Mouse (Mus musculus): Measurements from ENCODE around the gene N4bp2.

The N4bp2 gene

DNA sequence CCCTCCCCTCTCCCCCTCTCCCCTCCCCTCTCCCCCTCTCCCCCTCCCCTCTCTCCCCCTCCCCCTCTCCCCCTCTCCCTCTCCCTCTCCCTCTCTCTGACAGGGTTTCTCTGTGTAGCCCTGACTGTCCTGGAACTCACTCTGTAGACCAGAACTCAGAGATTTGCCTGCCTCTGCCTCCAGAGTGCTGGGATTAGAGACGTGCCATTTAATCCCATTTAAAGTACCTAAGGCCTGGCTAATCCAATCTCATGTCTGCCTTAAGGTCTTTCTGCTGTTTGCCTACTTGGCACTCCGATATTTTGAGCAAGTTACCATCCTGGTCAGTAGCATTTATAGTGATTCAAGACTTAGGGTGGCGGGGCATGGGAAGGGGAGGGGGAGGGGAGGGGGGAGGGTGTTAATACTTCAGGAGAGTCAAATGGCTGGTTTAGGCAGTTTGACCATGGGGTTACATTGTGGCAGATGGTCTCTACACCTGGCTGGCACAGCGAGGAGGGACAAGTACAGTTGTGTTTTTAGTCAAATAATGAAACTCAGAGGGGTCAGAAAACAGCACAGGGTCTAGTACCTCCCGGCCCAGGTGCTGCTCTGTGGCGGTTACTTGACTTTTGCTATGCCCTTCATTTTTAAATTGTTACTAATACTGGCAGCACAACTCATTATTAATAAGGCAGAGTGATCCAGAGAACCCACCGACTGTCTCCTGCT lies 99.1 kb downstream of the N4bp2 start:
- DNase-seq (ENCODE audit: low spot score) = no peak

DNA sequence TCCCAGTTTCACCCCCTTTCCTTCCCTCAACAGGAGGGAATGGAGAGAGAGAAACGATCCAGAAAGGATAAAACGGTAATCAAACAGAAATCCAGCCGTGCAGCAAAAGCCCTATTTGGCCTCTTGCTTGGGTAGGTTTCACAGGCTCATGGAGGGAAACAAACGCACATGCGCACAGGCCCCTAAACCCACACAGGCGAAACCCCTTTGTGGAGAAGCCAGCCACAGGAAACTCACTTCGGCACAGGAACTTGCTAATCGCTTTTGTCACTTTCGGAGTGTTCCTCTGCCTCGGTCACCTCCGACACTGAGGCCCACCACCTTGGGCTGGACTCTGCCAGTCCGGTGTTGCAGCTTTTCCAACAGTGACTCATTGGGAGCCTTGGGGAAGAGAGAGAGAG lies 100.0 kb downstream of the N4bp2 start:
- DNase-seq (ENCODE audit: low spot score) = no peak

DNA sequence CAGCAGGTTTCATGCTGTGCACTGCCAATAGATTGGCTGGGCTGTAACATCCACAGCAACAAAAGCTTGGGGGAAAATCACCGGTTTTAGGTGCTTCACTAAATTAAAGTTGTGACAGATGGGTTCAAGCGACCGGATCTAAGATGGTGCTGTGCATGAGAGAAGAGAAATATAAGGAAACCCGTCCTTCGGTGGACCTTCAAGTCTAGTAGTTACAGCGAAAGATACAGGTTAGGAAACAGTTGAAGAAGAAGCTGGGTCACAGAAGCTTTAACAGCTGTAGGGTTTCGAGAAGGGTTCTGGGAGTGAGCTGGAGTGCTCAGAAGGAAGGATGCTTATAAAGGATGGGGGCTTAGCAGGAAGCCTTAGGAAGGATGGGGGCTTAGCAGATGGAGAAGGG lies 101.2 kb downstream of the N4bp2 start:
- DNase-seq (ENCODE audit: low spot score) = no peak

DNA sequence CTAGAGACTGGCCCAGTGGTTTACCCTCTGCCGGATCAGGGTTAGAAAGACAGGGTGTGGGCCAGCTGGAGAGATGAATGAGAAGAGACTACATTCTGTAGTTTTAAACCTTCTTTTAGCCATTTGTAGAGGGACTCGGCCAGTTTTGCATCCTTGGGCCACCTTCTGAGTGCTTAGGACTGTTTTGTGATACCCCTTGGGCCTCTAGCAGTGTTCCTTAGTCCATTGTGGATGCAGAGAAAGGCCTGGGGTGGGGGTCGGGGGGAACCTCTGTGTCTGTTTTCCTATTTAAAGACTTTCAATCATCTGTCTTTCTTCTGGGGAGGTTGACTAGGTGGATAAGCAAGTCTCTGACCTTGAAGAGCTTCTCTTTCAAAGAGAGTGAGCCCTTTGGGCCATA lies 101.6 kb downstream of the N4bp2 start:
- DNase-seq (ENCODE audit: low spot score) = no peak

DNA sequence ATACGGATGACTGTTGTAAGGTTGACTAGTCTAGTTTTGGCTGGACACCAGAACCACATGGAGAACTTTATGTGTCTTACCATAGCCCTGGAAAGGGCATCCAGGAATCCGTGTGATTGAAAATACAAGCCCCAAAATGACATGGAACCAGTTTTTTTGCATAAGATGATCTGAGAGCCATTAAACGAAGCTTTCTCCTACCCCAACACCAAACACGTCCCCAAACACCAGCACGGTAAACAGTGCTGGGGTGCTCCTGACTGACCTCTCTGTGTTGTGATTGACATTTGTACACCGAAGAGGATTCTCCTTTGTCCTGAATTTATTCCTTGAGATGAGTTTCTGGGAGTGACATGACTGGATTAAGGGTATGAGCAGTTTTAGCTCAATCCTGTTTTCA lies 103.3 kb downstream of the N4bp2 start:
- DNase-seq (ENCODE audit: low spot score) = no peak

- DNase-seq (ENCODE audit: low spot score) = no peak
Observed at GRCm38 (mm10) chr5:65867380-65868116, 104.2 kb downstream of the N4bp2 start.

GRCm38 (mm10) chr5:65868419-65868818 lies 105.1 kb downstream of the N4bp2 start:
- DNase-seq (ENCODE audit: low spot score) = no peak

DNA sequence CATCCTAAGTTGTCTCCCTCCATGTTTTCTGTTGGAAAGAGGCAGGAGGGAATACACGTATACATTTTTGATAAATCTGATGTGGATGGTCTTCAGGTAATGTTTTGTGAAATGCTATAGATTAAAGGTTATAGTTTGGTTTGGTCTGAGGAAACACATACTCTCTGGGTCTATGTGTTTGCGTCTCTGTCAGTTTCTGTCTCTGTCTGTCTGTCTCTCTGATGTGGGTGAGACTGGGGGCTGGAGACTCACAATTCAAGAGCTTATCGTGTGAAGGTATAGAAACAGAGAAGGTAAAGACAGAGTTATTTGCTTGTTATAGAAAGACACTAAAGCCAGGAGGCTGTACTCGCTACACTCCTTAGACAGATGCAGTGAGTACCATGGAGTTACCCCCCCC lies 106.3 kb downstream of the N4bp2 start:
- no peak for DNase-seq (ENCODE audit: low spot score)

DNA sequence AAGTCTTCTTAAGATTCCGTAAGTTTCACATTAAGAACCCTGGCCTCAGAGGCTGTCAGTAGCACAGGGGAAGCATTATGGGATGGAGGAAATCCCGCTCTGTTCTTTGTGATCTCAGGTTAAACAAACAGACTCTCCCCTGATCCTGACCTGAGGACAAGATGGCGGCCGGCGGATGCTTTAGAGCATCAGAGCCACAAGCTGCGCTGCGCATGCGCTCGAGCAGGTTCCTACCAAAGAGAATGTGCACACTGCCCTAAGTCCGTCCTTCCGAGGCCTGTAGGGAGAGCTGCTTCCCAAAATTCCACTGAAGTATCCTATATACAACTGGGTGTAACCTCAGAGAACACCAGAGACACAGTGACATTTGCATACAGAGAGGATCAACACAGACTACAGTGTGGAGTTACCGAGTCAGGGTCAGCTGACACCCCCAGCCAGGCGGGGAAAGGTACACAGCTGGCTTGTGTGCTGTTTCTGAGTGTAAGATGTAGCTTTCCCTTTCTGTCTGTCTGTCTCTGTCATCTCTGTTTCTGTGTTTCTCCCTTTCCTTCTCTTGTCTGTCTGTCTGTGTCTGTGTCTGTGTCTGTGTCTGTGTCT lies 108.1 kb downstream of the N4bp2 start:
- DNase-seq (ENCODE audit: low spot score) = no peak

DNA sequence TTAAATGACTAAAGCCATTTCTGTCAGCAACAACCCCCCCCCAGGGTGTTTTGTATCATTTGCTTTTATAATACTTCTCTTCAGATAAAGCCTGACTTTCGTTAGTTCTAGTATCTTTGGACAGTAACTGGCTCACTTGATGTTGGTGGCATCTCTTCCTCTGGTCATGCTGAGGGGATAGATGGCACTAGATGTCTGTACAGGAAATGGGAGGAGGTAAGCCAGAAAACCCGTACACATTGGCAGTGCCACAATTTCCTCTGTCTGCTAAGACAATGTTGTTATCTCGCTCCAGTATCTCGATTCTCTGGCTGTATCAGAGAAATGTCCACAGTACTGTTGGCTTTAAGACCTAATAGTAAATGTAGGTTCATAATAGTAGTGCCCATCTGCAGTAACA lies 109.9 kb downstream of the N4bp2 start:
- DNase-seq (ENCODE audit: low spot score) = no peak

- no peak for DNase-seq (ENCODE audit: low spot score)
Observed at GRCm38 (mm10) chr5:65875269-65875668, 111.9 kb downstream of the N4bp2 start.

DNA sequence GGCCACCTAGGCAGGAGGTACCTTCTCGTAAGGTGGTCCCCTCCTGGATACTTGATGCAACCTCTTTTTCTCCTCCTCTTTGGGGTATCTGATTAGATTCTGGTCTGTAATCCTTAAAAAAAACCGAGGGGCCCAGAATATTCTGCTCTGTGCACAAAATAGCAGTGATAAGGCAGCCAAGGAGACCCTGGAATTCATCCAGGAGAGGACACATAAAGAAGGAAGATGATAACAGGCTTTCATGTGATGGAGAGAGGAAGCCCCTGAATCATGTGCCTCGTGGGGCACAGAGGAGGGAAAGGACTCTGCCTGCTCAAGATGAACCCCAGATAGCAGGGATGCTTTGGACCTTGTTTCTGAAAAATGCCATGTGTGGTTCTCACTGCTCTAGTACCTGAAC lies 115.0 kb downstream of the N4bp2 start:
- no peak for DNase-seq (ENCODE audit: low spot score)
